Mouse (Mus musculus) 416B (cell line): ENCODE data around the gene Fam162a.
A peak's percentile ranks its signal among the peaks of the same experiment; 100 is the strongest.
"Not testable (repeated sequence)": the region's sequence is repeated elsewhere in the genome, so short reads cannot be mapped to it uniquely, and the experiment has no call there.

Source experiments
- DNase-seq: peaks from one replicate; pipeline ENCODE4 v3.0.0; 2011; ENCODE audit warnings: low read depth

Gene Fam162a

GRCm38 (mm10) chr16:36071450-36072379 is at the start of gene Fam162a, which contains the start of gene Ccdc58:
Gene Fam162a, minus strand, starts transcription at chr16:36071594.
Gene Ccdc58, plus strand, starts transcription at chr16:36071685.
- DNase-seq: peak; percentile 92

- not testable (repeated sequence) for DNase-seq
These were observed 44.4 kb upstream of the Fam162a start for GRCm38 (mm10) chr16:36115751-36116150.

GRCm38 (mm10) chr16:36111486-36111885 is 40.1 kb upstream of the Fam162a start:
- not testable (repeated sequence) for DNase-seq

- no peak for DNase-seq
These were observed 30.8 kb upstream of the Fam162a start for GRCm38 (mm10) chr16:36102211-36102610.

GRCm38 (mm10) chr16:36101526-36101925 is 30.1 kb upstream of the Fam162a start:
- no peak for DNase-seq

- peak; percentile 43 for DNase-seq
These were observed 26.6 kb upstream of the Fam162a start for GRCm38 (mm10) chr16:36097813-36098499.

- no peak for DNase-seq
These were observed 22.7 kb upstream of the Fam162a start for GRCm38 (mm10) chr16:36094079-36094478.

GRCm38 (mm10) chr16:36090785-36091509 is 19.6 kb upstream of the Fam162a start:
- no peak for DNase-seq

- DNase-seq: peak; percentile 24
These were observed 18.6 kb upstream of the Fam162a start for GRCm38 (mm10) chr16:36089850-36090616.

GRCm38 (mm10) chr16:36089065-36089464 is 17.7 kb upstream of the Fam162a start:
- DNase-seq: no peak

- no peak for DNase-seq
These were observed 16.5 kb upstream of the Fam162a start for GRCm38 (mm10) chr16:36087846-36088245.

- DNase-seq: no peak
These were observed 8.5 kb upstream of the Fam162a start for GRCm38 (mm10) chr16:36079916-36080315.

GRCm38 (mm10) chr16:36074772-36075171 is 3.4 kb upstream of the Fam162a start:
- DNase-seq: peak; percentile 63

GRCm38 (mm10) chr16:36072410-36073011 is 1.1 kb upstream of the Fam162a start:
- no peak for DNase-seq

- no peak for DNase-seq
These were observed 334 bp downstream of the Fam162a start for GRCm38 (mm10) chr16:36071071-36071449.

- peak; percentile 46 for DNase-seq
These were observed 1.4 kb downstream of the Fam162a start for GRCm38 (mm10) chr16:36069819-36070575.

- DNase-seq: peak; percentile 38
These were observed 3.0 kb downstream of the Fam162a start for GRCm38 (mm10) chr16:36068356-36068755.

GRCm38 (mm10) chr16:36067694-36068093 is 3.7 kb downstream of the Fam162a start:
- DNase-seq: peak; percentile 39

GRCm38 (mm10) chr16:36064904-36065303 is 6.5 kb downstream of the Fam162a start:
- DNase-seq: no peak

GRCm38 (mm10) chr16:36063315-36063714 is 8.1 kb downstream of the Fam162a start:
- no peak for DNase-seq
